Mouse (Mus musculus) brain, adult 2 months (tissue): ENCODE data around the gene Trim26.

Experiments used
- DNase-seq: peaks from one replicate; pipeline ENCODE4 v3.0.0; 2011; ENCODE audit warnings: low read depth, low spot score

The Trim26 gene

DNA sequence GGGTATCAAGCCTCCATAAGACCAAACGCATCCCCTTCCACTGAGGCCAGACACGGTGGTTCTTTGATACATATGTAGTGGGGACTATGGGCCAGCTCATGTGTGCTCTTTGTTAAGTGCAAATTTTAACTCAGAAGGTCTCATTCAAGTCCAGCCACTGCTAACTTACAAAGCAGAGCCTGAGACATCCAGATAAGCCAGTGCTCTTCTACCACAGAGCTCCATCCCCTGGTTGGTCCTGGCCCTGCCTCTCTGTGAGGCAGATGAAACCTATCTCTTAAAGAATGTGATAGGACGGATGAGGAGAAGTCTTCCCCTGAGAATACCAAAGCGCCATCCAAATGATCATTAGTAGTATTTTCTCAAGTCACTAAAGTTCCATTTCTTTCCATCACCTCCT is 62.4 kb downstream of the Trim26 start:
- no peak for DNase-seq

DNA sequence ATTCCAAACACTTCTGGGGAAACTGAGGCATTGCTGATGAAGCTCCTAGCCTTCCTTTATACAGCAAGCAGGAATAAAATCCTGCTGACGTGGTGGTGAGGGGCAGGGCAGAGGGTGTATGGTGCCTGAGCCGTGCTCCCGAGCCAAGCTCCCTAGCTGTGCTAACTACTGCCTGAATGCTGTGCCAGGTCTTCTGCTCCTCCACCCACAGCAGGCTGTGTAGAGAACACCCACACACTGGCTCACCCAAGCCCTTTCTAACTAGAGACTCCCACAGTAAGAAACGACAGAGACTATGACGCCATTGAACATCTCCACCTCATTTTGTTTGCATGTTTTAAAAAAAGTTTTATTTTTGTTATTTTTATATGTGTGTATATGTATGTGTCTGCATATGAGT is 63.1 kb downstream of the Trim26 start:
- peak; percentile 74 for DNase-seq

DNA sequence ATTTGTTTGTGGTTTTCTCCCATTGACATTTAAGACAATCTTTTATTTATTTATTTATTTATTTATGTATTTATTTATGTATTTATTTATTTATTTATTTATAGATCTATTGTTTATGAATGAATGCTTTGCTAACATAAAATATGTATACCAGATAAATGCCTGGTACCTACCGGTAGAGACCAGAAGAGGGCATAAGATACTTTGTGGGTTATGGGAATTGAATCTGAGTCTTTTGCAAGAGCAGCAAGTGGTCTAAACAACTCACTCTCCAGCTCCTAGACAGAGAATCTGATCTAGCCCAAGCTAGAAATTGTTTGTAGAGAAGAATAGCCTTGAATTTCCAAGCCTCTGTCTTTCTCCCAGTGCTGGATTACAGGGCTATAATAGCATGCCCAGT is 63.8 kb downstream of the Trim26 start:
- DNase-seq: peak; percentile 20

DNA sequence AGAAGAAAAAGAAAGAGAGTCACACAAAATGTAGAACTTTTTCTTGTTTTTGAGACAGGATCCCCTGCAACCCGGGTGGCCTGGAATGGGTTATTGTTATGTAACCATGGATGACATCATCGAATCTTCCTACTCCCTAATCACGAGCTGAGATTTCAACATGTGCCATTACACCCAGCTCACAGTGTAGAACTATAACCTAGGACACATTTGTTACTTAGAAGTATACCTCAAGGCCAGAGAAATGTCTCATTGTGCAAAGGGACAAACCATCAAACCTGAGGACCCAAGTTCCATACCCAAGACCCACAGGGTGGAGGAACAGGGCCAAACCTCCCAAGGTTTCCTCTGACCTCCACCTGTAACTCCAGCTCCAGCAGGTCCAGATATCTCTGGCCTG is 66.7 kb downstream of the Trim26 start:
- no peak for DNase-seq

DNA sequence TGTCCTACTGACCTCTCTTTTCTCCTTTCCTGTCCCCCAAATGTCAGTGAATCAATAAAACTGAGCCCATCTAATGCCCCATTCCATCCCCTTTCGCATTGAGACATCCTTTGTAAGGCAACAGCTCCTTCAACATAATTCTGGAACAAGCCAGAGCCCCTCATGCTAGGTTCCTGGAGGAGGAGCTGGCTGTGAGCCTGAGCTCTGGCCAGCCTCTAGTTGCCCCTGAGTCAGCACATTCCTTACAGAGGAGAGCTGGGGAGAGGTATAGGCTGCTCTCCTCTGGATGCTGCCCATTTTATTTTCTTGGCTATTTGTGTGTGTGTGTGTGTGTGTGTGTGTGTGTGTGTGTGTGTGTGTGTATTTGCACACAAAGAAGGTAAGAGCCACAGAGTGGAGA is 71.3 kb downstream of the Trim26 start:
- DNase-seq: no peak
